Comparison of ENCODE assay signal across 26 mouse cellular contexts in the genomic region with DNA sequence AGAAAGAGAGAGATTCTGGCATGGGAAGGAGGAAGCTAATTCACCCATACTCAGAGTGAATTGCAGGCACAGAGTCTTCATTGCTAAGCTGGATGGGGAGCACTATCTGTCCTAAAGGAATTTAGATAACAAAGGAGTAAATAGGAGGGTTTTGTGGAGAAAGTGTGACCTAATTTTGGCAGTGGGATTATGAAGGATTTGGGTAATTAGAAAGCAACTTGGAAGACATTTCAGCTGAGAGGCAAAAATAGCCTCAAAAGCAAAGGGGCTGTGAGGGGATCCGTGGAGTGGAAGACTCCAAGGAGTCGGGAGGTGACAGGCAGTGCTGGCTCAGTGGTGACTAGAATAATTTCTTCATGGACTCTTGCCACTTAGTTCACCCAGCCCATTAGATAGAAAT.
"Had no signal": no experiment of that assay in that cellular context is flagged by ENCODE, and none has a peak within 500 bp of the region (broad histone marks: within the 10 kb centered on the region; RNA-seq: fewer than 3 reads in every experiment).

No protein-coding gene starts in this region.

- H3K9ac ChIP-seq: heart, embryonic 13.5 days; heart, embryonic 15.5 days; hindbrain, embryonic 14.5 days; intestine, embryonic 15.5 days; limb, embryonic 12.5 days; liver, embryonic 13.5 days had no signal

- H3K9me3 ChIP-seq: heart, embryonic 13.5 days; heart, embryonic 15.5 days; intestine, embryonic 15.5 days; limb, embryonic 10.5 days; limb, embryonic 12.5 days; liver, embryonic 13.5 days had no signal

- H3K27ac ChIP-seq: heart, adult 2 months; heart, embryonic 13.5 days; heart, embryonic 15.5 days; hindbrain, embryonic 14.5 days; intestine, embryonic 15.5 days; layer of hippocampus, adult 2 months; left cerebral cortex, adult 2 months; limb, embryonic 10.5 days; limb, embryonic 12.5 days; liver, embryonic 13.5 days had no signal

- H3K36me3 ChIP-seq: heart, embryonic 13.5 days; heart, embryonic 15.5 days; intestine, embryonic 15.5 days; limb, embryonic 10.5 days; limb, embryonic 12.5 days; liver, embryonic 13.5 days had no signal

- H3K4me1 ChIP-seq: heart, embryonic 13.5 days; heart, embryonic 15.5 days; intestine, embryonic 15.5 days; limb, embryonic 10.5 days; limb, embryonic 12.5 days; liver, embryonic 13.5 days had no signal

- H3K27me3 ChIP-seq: heart, embryonic 13.5 days; heart, embryonic 15.5 days; intestine, embryonic 15.5 days; limb, embryonic 12.5 days; liver, embryonic 13.5 days had no signal

- H3K4me2 ChIP-seq: heart, embryonic 11.5 days; heart, embryonic 13.5 days; heart, embryonic 15.5 days; hindbrain, embryonic 14.5 days; intestine, embryonic 15.5 days; limb, embryonic 12.5 days; liver, embryonic 11.5 days; liver, embryonic 13.5 days had no signal

- ATAC-seq: hindbrain, embryonic 16.5 days; inflammation-experienced regulatory T-cells, adult 6 months; intestine, embryonic 15.5 days; intestine, postnatal 0 days had no signal

- H3K4me3 ChIP-seq: heart, adult 2 months; heart, embryonic 13.5 days; heart, embryonic 15.5 days; intestine, embryonic 15.5 days; layer of hippocampus, adult 2 months; left cerebral cortex, adult 2 months; limb, embryonic 10.5 days; limb, embryonic 12.5 days; liver, embryonic 13.5 days had no signal

- DNase-seq: gastrocnemius, postnatal 14 days; gastrocnemius, postnatal 36 days; heart, adult 11 months; heart, adult 2 months; heart, postnatal 14 days; heart, postnatal 36 days; kidney, adult 18-20 months; kidney, adult 8-10 months; kidney, postnatal 10 days; kidney, postnatal 25 days; kidney, postnatal 4 days; liver; liver, embryonic 13.5 days had no signal
